Mouse (Mus musculus) heart, postnatal 36 days (tissue): ENCODE measurements at regions not wholly inside any gene's neighbourhood (a gene's known extent, or its start where the extent isn't known, plus 50 kb on each side); places are given as distances from the start of the nearest gene placed in this dataset.

ENCODE experiments used
- DNase-seq, 2 experiments: peaks; one replicate each; pipeline ENCODE4 v3.0.0; 2021 to 2022
- intact Hi-C: fragments of 180-260 bp; cut with DNase I; formaldehyde crosslinking; loops from one replicate; pipeline ENCODE4 v1.15.1; 2025

DNA sequence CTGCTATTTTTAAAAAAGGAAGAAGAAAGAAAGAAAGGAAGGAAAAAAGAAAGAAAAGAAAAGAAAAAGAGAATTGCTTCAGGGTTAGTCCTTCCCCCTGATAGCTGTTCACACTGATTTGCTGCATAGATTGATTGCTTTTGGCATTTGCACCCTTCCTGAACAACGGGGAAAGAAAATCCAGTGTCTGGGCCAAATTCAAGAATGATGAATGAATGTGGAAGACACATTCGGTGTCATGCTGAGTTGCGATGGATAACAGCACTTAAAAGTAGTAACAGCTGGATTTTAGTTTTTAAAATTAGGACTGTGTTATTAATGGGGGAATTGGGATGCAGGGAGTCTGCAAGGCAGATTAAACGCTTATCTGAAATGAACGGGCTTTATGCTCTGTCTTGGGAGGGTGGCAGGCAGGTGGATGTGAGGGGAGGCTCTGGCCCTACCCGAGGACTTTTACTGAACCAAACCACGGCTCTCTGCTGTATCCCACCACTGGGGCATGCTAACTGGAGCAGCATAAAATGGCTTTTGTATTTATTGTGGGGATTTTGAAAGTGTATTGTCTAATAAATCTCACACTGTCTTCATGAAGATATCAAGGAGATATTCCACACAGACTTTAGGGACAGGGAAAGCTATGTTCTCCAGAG, 114.4 kb downstream of the Lca5 start:
- intact Hi-C loops: no loop called here
- DNase-seq: no peak

DNA sequence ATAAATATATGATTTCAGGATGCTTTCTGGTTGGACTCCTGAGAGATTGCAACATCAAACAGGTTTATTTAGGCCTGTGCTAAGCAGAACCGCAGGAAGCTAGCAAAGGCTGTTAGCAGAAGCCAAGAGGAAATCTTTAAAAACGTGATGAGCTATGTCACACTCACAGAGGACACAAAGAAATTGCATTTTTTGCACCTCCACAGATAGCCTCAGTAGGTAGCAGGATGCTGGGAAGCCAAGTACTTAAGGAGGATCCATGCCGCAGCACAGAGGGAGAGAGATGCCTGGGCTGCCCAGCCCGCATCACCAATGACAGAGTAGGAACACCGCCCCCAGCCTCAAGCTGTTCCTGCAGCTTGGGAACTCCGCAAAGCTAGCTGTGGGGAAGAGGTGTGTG, 115.0 kb downstream of the Lca5 start:
- DNase-seq: no peak
- intact Hi-C loops: no loop called here

GRCm38 (mm10) chr9:83324336-83324735, 116.6 kb downstream of the Lca5 start:
- intact Hi-C loops: no loop called here
- no peak for DNase-seq

GRCm38 (mm10) chr9:83322991-83323583, 117.8 kb downstream of the Lca5 start:
- DNase-seq: no peak
- intact Hi-C loops: no loop called here

DNA sequence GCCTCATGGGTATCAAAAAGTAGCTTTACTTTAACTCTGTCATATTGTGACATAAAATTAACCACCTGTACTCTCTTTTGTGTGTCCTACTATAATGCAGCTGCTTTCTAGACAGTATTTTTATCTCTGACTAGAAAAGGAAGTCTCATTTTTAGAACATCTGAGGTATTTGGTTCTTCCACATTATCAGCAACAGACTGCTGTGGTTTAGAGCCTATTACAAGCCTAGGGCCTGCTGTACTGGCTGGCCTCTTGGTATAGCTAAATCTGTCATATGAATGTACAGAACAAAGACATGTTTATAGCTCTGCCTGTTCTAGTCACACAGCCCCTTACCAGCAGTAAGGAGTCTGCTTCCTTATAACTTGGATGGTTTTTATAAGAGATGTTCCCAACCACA, 119.1 kb downstream of the Lca5 start:
- no peak for DNase-seq
- intact Hi-C loops: no loop called here

GRCm38 (mm10) chr9:83320834-83321233, 120.1 kb downstream of the Lca5 start:
- intact Hi-C loops: no loop called here
- no peak for DNase-seq

DNA sequence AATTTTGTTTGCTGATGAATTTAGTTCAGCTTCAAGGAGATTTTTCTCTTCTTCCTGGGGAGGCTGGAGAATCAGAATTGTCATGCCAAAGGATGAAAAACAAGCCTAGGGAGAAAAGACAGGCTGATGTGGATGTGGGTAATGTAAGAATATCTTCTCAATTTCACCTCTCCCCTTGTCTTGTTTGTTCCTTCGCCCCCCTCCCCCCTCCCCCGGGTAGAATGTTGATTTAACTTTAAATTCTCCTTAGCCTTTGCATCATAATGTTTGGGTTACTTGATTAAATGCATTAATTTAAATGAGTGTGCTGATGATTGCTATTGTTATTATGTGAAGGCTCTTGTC, 124.1 kb downstream of the Lca5 start:
- DNase-seq: no peak
- intact Hi-C loops: no loop called here

GRCm38 (mm10) chr9:83315941-83316817, 124.7 kb downstream of the Lca5 start:
- no peak for DNase-seq
- intact Hi-C loops: no loop called here

DNA sequence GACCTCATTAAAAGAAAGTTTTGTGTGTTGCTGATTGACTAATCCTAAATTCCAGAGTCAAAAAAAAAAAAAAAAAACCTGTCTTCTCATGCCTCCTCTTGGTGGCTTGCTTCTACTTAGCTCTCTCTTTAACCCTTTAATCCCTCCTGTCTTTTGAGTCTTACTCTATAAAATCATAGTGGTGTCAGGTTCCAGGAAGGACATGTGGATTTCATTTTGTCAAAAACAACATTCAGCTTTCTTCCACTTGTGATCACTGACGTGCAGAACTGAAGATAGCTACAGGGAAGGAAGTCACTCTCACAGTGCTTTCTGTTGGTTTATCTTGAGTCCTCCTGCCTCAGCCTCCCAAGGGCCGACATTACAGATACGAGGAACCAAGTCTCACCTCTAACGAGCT, 132.2 kb downstream of the Lca5 start:
- intact Hi-C loops: no loop called here
- DNase-seq: no peak

DNA sequence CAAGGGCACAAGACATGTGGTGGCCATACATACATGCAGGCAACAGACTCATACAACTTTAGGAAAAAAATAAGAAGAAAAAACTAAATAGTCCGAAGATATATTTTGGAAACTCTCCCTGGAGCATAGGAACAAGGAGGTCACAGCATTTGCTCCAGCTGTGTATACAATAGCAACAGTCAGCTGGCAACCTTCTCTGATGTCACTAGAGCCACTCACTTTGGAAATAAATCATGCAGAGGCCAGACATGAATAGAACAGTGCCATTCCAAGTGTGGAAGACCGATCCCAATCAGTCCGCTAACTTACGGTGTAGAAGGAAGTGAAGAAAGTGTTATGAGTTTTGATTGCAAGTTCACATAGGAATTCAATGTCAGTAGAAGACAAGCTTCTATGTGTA, 132.8 kb downstream of the Lca5 start:
- no peak for DNase-seq

GRCm38 (mm10) chr9:83307349-83307938, 133.5 kb downstream of the Lca5 start:
- intact Hi-C loops: no loop called here
- no peak for DNase-seq

More for the DNA sequence above, 132.8 kb downstream of the Lca5 start:
- intact Hi-C loops: no loop called here

GRCm38 (mm10) chr9:83304925-83305324, 136.0 kb downstream of the Lca5 start:
- no peak for DNase-seq
- intact Hi-C loops: no loop called here

DNA sequence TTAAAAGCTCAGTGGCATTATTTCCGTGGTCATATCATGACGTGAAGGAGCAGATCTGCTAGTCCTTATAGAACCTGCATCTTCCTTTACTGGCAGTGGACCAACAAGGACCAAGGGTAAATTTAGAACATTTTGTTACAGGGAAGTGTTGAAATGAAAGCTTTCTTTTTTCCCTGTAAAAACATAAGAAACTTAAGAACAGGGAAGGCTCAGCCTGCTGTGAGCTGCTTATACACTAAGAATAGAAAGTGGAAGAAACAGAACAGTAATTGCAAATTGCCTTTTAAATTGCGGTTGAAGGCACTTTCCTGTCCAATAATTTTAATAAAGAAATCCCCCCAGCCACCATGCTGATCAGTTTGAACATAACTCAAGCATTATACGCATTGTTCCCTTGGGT, 140.4 kb downstream of the Lca5 start:
- intact Hi-C loops: no loop called here
- no peak for DNase-seq

DNA sequence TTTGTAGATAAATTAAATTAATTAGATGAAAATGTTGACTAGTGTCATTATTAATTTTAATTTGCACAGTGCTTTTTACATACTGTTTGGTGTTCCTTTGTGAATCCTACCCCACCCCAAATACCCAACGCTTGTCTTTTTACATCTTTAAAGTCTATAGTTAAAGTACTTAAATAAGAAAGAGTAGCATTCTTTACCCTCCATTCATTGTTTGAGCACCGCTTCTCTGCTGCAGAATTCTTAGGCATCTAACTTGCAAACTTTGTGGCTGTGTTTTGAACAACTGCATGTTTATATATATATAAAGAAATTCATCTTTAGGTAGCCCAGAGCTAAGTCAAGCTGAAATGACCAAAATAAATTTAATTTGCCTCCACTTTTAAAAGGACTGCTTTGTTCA, 140.9 kb downstream of the Lca5 start:
- DNase-seq: no peak
- intact Hi-C loops: no loop called here

DNA sequence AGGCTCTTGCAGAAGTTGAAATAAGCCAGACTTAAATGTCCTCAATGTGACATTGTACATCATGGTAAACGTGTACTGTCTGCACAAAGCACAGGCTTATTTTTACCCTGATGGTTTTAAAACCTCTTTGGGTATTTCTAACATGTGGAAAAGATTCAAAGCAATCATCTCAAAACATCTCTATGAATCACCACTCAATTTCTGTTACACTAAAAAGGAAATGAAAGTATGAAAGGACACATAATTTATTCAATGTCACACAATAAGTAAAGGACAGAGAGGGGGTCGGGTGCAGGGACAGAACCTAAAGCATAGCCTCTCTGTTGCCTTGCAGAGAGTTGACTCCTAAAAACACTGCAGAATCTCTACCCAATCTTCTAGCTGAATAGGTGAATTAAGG, 141.3 kb downstream of the Lca5 start:
- no peak for DNase-seq
- intact Hi-C loops: no loop called here

DNA sequence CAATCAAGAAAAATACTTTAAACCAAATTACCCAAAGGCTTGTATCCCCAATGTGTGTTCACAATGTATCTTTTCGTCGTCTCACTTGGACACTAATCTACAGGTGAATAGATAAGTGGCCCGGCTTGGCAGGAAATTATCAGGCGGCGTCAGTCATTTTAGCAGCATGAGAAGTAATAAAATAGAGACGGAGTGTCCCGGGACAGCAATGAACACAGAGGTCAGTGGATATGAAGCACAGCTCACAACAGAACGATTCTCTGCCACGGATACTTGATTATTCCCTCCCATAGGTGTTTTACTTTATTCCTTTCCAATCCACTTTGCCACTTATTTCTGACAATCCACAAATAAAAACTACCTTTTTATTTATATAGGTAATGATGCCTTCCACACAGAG, 145.5 kb downstream of the Lca5 start:
- intact Hi-C loops: no loop called here
- no peak for DNase-seq

GRCm38 (mm10) chr9:83294441-83294840, 146.5 kb downstream of the Lca5 start:
- DNase-seq: no peak
- intact Hi-C loops: no loop called here

GRCm38 (mm10) chr9:83284097-83284496, 137.6 kb upstream of the Hmgn3 start:
- intact Hi-C loops: no loop called here
- no peak for DNase-seq

DNA sequence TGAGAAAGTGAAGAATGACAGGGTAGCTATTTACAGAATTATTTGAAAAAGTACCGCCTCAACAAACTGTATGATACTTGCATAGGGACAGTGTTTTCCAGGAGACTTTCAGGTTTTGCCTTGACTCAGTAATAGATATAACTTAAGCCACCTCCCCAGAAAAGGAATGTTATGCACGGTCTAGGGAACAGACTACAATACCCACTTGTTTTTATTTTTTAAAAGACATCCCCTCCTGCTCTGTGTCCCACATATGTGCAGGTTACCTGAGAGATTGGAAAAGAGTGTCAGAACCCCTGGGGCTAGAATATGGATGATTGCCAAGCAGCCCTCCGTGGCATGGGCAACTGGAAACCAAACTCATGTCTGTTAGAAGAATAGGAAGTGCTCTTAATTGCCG, 137.2 kb upstream of the Hmgn3 start:
- intact Hi-C loops: no loop called here
- no peak for DNase-seq

- no peak for DNase-seq
- intact Hi-C loops: no loop called here
These were observed 136.8 kb upstream of the Hmgn3 start for GRCm38 (mm10) chr9:83283249-83283648.

GRCm38 (mm10) chr9:83277791-83278190, 131.3 kb upstream of the Hmgn3 start:
- intact Hi-C loops: no loop called here
- no peak for DNase-seq

GRCm38 (mm10) chr9:83277356-83277755, 130.9 kb upstream of the Hmgn3 start:
- no peak for DNase-seq
- intact Hi-C loops: no loop called here
